Mouse (Mus musculus) lung, embryonic 14.5 days (tissue): Measurements from ENCODE around the gene Slc8a2. TPM values are rescaled to one million over a fixed set of nuclear protein-coding genes. Genes with fewer than 3 reads are reported as not detected.

Experiments
- ATAC-seq: fragments of 200-750 bp; cut with Nextera tagmentation; 2 replicates; pipeline ENCODE4 v1.8.0; 2017; ENCODE audit warnings: mild to moderate bottlenecking, moderate TSS enrichment, moderate library complexity; ENCODE audit not compliant: insufficient read depth
- DNase-seq: peaks from one replicate; pipeline ENCODE4 v3.0.0-alpha.2; 2015
- H3K27ac ChIP-seq: fragments of 300-500 bp; sonication (generic); 2 replicates; pipeline ENCODE4 v1.5.1; 2014; ENCODE audit warnings: low read depth, mild to moderate bottlenecking, moderate library complexity
- H3K27me3 ChIP-seq: fragments of 300-500 bp; sonication (generic); 2 replicates; pipeline ENCODE4 v1.6.1; 2014; ENCODE audit warnings: low read length, control low read depth; ENCODE audit not compliant: insufficient read depth
- H3K36me3 ChIP-seq: fragments of 300-500 bp; sonication (generic); 2 replicates; pipeline ENCODE4 v1.6.1; 2014; ENCODE audit warnings: control low read depth; ENCODE audit not compliant: insufficient read depth
- H3K4me1 ChIP-seq: fragments of 300-500 bp; sonication (generic); 2 replicates; pipeline ENCODE4 v1.6.1; 2014; ENCODE audit warnings: antibody characterized with exemption, control low read depth; ENCODE audit not compliant: insufficient read depth
- H3K4me2 ChIP-seq: fragments of 300-500 bp; sonication (generic); 2 replicates; pipeline ENCODE4 v1.6.1; 2014; ENCODE audit warnings: mild to moderate bottlenecking
- H3K4me3 ChIP-seq: fragments of 300-500 bp; sonication (generic); 2 replicates; pipeline ENCODE4 v1.5.1; 2014; ENCODE audit warnings: low read depth, low read length
- H3K9ac ChIP-seq: fragments of 300-500 bp; sonication (generic); 2 replicates; pipeline ENCODE4 v1.6.1; 2014
- H3K9me3 ChIP-seq: fragments of 300-500 bp; sonication (generic); 2 replicates; pipeline ENCODE4 v1.6.1; 2016; ENCODE audit warnings: low read depth, low read length, control low read depth
- CTCF ChIP-seq: IDR thresholded peaks from 2 replicates; pipeline ENCODE4 v1.5.1; 2016; ENCODE audit warnings: antibody characterized with exemption, low read depth
- WGBS: fragments of 180-500 bp; shearing (Covaris S2); extraction: QIAGEN DNeasy Blood & Tissue Kit; methylation state at CpG from one replicate; pipeline ENCODE4 v1.1.7; 2014; 5-methylcytosine and 5-hydroxymethylcytosine counted together
- polyA plus RNA-seq: library from polyadenylated mRNA; unstranded; fragments of >200 nt; fragmentation: Nextera tagmentation; extraction: Ambion mirVana; gene quantifications from 2 replicates; pipeline ENCODE4 v1.2.1, GENCODE M21; 2014

Slc8a2 gene
- polyA plus RNA-seq, 1 experiment from 2014 or later, result 0.17 TPM

- no peak overlapping the region for H3K4me2 ChIP-seq
- H3K4me1 ChIP-seq, result no peaks in the 10 kb centered on the region
- no peak overlapping the region for H3K9ac ChIP-seq
- DNase-seq, result peak; percentile 82
- no peaks in the 10 kb centered on the region for H3K9me3 ChIP-seq
- TF ChIP-seq CTCF, result no peak
- no peak for ATAC-seq
- no peaks in the 10 kb centered on the region for H3K36me3 ChIP-seq
- H3K4me3 ChIP-seq, result no peak overlapping the region
- no peaks in the 10 kb centered on the region for H3K27me3 ChIP-seq
- no peak overlapping the region for H3K27ac ChIP-seq
- WGBS, result 22% methylated on average over 8 of the region's 8 CpGs
Observed at GRCm38 (mm10) chr7:16183663-16184062, 54.0 kb downstream of the Slc8a2 start.

GRCm38 (mm10) chr7:16187494-16187893, 57.9 kb downstream of the Slc8a2 start:
- ATAC-seq, result no peak
- H3K4me3 ChIP-seq, result no peak overlapping the region
- DNase-seq, result no peak
- H3K27ac ChIP-seq, result no peak overlapping the region
- H3K36me3 ChIP-seq, result no peaks in the 10 kb centered on the region
- no peaks in the 10 kb centered on the region for H3K27me3 ChIP-seq
- no peaks in the 10 kb centered on the region for H3K4me1 ChIP-seq
- H3K9me3 ChIP-seq, result no peaks in the 10 kb centered on the region
- H3K9ac ChIP-seq, result no peak overlapping the region
- no peak overlapping the region for H3K4me2 ChIP-seq
- WGBS, result 75% methylated on average over 8 of the region's 8 CpGs
- TF ChIP-seq CTCF, result no peak

- no peaks in the 10 kb centered on the region for H3K27me3 ChIP-seq
- no peak; the same call in 1 of the 2 replicates for ATAC-seq
- H3K9ac ChIP-seq, result no peak overlapping the region
- H3K4me3 ChIP-seq, result no peak overlapping the region
- H3K27ac ChIP-seq, result no peak overlapping the region
- no peak overlapping the region for H3K4me2 ChIP-seq
- peaks cover 5% of the 10 kb centered on the region; the same call in 1 of the 2 replicates for H3K36me3 ChIP-seq
- peak; percentile 74 for TF ChIP-seq CTCF
- no peaks in the 10 kb centered on the region for H3K4me1 ChIP-seq
- H3K9me3 ChIP-seq, result no peaks in the 10 kb centered on the region
- DNase-seq, result peak; percentile 90
- WGBS, result 17% methylated on average over 5 of the region's 5 CpGs
Observed at GRCm38 (mm10) chr7:16192315-16192714, 62.7 kb downstream of the Slc8a2 start.

- ATAC-seq (no peak), DNase-seq (no peak)
- Histone ChIP-seq H3K27ac (no peak overlapping the region), H3K9me3 (no peaks in the 10 kb centered on the region), H3K4me1 (no peaks in the 10 kb centered on the region), H3K27me3 (no peaks in the 10 kb centered on the region), H3K4me2 (no peak overlapping the region), H3K36me3 (peaks cover 19% of the 10 kb centered on the region), H3K9ac (no peak overlapping the region), H3K4me3 (no peak overlapping the region)
- 69% methylated on average over 3 of the region's 3 CpGs for WGBS
- TF ChIP-seq CTCF, result no peak
Observed at GRCm38 (mm10) chr7:16193702-16194101, 64.1 kb downstream of the Slc8a2 start.

- Histone ChIP-seq H3K27ac (no peak overlapping the region), H3K4me2 (no peak overlapping the region), H3K4me1 (no peaks in the 10 kb centered on the region), H3K4me3 (no peak overlapping the region), H3K9ac (no peak overlapping the region), H3K9me3 (no peaks in the 10 kb centered on the region), H3K36me3 (peaks cover 25% of the 10 kb centered on the region), H3K27me3 (no peaks in the 10 kb centered on the region)
- DNase-seq (no peak), ATAC-seq (no peak)
- WGBS, result 38% methylated on average over 6 of the region's 6 CpGs
- TF ChIP-seq CTCF, result no peak
Observed at GRCm38 (mm10) chr7:16196616-16197015, 67.0 kb downstream of the Slc8a2 start.

- WGBS, result 59% methylated on average over 5 of the region's 5 CpGs
- H3K9me3 ChIP-seq, result no peaks in the 10 kb centered on the region
- TF ChIP-seq CTCF, result no peak
- no peaks in the 10 kb centered on the region for H3K4me1 ChIP-seq
- no peaks in the 10 kb centered on the region for H3K27me3 ChIP-seq
- H3K36me3 ChIP-seq, result peaks cover 27% of the 10 kb centered on the region
- H3K27ac ChIP-seq, result no peak overlapping the region
- no peak overlapping the region for H3K9ac ChIP-seq
- ATAC-seq (no peak; the same call in 1 of the 2 replicates), DNase-seq (no peak)
- H3K4me3 ChIP-seq, result no peak overlapping the region
- H3K4me2 ChIP-seq, result no peak overlapping the region
Observed at GRCm38 (mm10) chr7:16197166-16197565, 67.5 kb downstream of the Slc8a2 start.

GRCm38 (mm10) chr7:16198540-16198939, 68.9 kb downstream of the Slc8a2 start:
- Histone ChIP-seq H3K27me3 (no peaks in the 10 kb centered on the region), H3K4me3 (no peak overlapping the region), H3K4me2 (no peak overlapping the region), H3K27ac (no peak overlapping the region), H3K9ac (no peak overlapping the region), H3K4me1 (no peaks in the 10 kb centered on the region), H3K36me3 (peaks cover 39% of the 10 kb centered on the region), H3K9me3 (no peaks in the 10 kb centered on the region)
- 86% methylated on average over 11 of the region's 11 CpGs for WGBS
- no peak for TF ChIP-seq CTCF
- ATAC-seq (no peak), DNase-seq (no peak)

GRCm38 (mm10) chr7:16201136-16201535, 71.5 kb downstream of the Slc8a2 start:
- H3K27me3 ChIP-seq, result no peaks in the 10 kb centered on the region
- H3K9ac ChIP-seq, result no peak overlapping the region
- no peaks in the 10 kb centered on the region for H3K9me3 ChIP-seq
- 86% methylated on average over 6 of the region's 6 CpGs for WGBS
- H3K27ac ChIP-seq, result no peak overlapping the region
- no peak overlapping the region for H3K4me2 ChIP-seq
- no peak overlapping the region for H3K4me3 ChIP-seq
- H3K36me3 ChIP-seq, result peaks cover 55% of the 10 kb centered on the region
- DNase-seq (no peak), ATAC-seq (no peak)
- no peaks in the 10 kb centered on the region for H3K4me1 ChIP-seq
- TF ChIP-seq CTCF, result no peak
